Mouse (Mus musculus): Measurements from ENCODE around the gene Hist1h2ac. TPM values are rescaled to one million over a fixed set of nuclear protein-coding genes. Genes with fewer than 3 reads are reported as not detected.
A peak's percentile ranks its signal among the peaks of the same experiment; 100 is the strongest.

Gene Hist1h2ac
- total RNA-seq (2014; rRNA removed; ENCODE audit: low replicate concordance) (62.8 and 88.1 TPM in 2 replicates), polyA plus RNA-seq (2015; fragmentation: Nextera tagmentation; extraction: Ambion mirVana) (0.45 and 0.49 TPM in 2 replicates)

DNA sequence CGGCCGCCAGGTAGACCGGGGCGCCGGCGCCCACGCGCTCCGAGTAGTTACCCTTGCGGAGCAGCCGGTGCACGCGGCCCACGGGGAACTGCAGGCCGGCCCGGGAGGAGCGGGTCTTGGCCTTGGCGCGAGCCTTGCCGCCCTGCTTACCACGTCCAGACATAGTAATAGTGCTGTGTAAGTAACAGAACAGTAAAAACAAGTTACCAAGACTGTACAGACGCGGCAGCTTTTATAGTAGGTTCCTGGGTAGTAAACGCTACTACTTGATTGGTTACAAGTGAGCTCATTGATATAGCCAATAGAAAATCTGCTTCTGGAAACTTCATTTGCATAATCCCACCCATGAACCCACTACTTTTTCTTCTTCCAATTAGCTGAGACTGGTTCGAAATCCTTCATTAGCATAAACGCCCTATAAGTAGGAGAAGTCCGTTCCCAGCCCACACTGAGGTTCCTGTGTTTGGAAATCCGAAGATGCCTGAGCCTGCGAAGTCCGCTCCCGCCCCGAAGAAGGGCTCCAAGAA is at the start of gene Hist1h2ac, which contains the start of gene Hist1h2bc:
TSS of gene Hist1h2ac (minus strand) at position 194 of the 527 bp plus-strand sequence.
TSS of gene Hist1h2bc (plus strand) at position 445 of the 527 bp plus-strand sequence.
- TF ChIP-seq EP300 (IDR thresholded peaks at IDR 0.05; ENCODE audit: low read depth) (peak; percentile 76; the same call in 1 of the 2 replicates), CTCF (IDR thresholded peaks at IDR 0.05; ENCODE audit: low read depth) (no peak)
- Histone ChIP-seq H3K9ac (replicated peaks; ENCODE audit: low read depth, low read length) (peak within 1 kb of the TSS; percentile 54), H3K9me3 (replicated peaks; ENCODE audit: control insufficient read depth, low read length) (no peaks in the 10 kb centered on the region), H3K27ac (ENCODE audit: low read depth) (peak within 1 kb of the TSS; percentile 97), H3K4me1 (ENCODE audit: control insufficient read depth, insufficient read depth) (peaks cover 15% of the 10 kb centered on the region; the same call in 1 of the 2 replicates), H3K27me3 (ENCODE audit: control insufficient read depth, insufficient read depth, low read length) (no peaks in the 10 kb centered on the region), H3K4me2 (ENCODE audit: low read depth, low read length) (peak within 1 kb of the TSS; percentile 80), H3K4me3 (ENCODE audit: low read depth, low read length) (peak within 1 kb of the TSS; percentile 57), H3K36me3 (replicated peaks; ENCODE audit: control insufficient read depth, insufficient read depth, low read length) (no peaks in the 10 kb centered on the region)
- ATAC-seq (ENCODE audit: insufficient read depth, low read depth), result peak; percentile 94
- DNase-seq (ENCODE audit: low spot score), result peak; percentile 100
- under 1% methylated on average over 26 of the region's 32 CpGs for WGBS

DNA sequence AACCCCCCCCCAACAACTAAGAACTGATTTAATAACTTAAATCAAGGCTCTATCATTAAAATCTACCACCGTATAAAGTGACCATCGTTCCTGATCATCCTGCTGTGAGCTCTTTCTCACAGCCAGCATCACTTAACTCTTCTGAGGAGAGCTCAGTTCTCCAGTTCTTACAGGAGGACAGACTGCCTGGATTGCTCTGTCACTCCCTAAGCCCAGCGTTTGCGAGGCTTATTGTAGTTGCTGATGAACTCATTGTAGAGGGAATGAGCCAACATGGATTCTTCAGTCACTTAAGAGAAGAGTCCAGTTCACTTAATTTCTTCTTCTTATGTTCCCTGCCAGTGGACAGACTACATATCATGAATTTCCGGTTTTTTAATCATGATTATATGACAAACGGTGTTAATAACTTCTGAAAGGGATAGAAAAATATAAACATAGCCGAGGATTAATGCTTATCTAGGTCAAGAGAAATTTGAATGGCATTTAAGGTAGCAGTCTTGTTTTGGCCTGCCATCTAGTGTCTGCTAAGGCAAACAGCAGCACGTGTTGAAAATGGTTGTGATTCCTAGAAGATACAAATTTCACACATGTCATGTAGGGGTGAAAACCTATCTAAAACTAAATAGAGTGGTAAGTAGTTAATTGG is 48.5 kb upstream of the Hist1h2ac start:
- no peaks in the 10 kb centered on the region for H3K27me3 ChIP-seq (ENCODE audit: control insufficient read depth, insufficient read depth, low read length)
- no peak overlapping the region for H3K4me2 ChIP-seq (ENCODE audit: low read depth, low read length)
- DNase-seq (ENCODE audit: low spot score) (peak; percentile 71), ATAC-seq (ENCODE audit: insufficient read depth, low read depth) (no peak; the same call in 1 of the 2 replicates)
- no peak overlapping the region for H3K27ac ChIP-seq (ENCODE audit: low read depth)
- H3K4me3 ChIP-seq (ENCODE audit: low read depth, low read length), result no peak overlapping the region
- 21% methylated on average over 8 of the region's 8 CpGs for WGBS
- H3K9ac ChIP-seq (replicated peaks; ENCODE audit: low read depth, low read length), result no peak overlapping the region
- H3K9me3 ChIP-seq (replicated peaks; ENCODE audit: control insufficient read depth, low read length), result no peaks in the 10 kb centered on the region
- H3K36me3 ChIP-seq (replicated peaks; ENCODE audit: control insufficient read depth, insufficient read depth, low read length), result no peaks in the 10 kb centered on the region
- peak; percentile 85 for TF ChIP-seq CTCF (IDR thresholded peaks at IDR 0.05; ENCODE audit: low read depth)
- no peak for TF ChIP-seq EP300 (IDR thresholded peaks at IDR 0.05; ENCODE audit: low read depth)
- H3K4me1 ChIP-seq (ENCODE audit: control insufficient read depth, insufficient read depth), result 0 out of 2 replicates have a peak, but pooled peaks cover 4% of the 10 kb centered on the region

DNA sequence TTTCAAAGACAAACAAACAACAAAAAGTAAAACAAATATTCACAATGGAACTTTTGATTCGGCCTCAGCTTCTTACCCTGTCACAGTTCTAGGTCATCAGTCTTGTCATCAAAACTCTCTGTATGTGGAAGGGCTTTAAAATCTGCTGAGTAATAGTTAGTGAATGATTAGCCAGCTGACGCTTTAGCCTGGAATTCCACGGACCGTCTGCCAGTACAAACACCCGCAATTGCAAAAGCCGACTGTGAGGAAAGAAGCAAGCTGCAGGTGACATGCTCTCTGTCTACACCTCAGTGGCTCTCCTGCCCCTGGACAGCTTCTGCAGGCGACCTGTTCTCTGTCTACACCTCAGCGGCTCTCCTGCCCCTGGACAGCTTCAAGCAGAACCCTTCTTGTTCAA is 46.7 kb upstream of the Hist1h2ac start:
- Histone ChIP-seq H3K4me1 (ENCODE audit: control insufficient read depth, insufficient read depth) (0 out of 2 replicates have a peak, but pooled peaks cover 4% of the 10 kb centered on the region), H3K36me3 (replicated peaks; ENCODE audit: control insufficient read depth, insufficient read depth, low read length) (no peaks in the 10 kb centered on the region), H3K4me3 (ENCODE audit: low read depth, low read length) (no peak overlapping the region), H3K9ac (replicated peaks; ENCODE audit: low read depth, low read length) (no peak overlapping the region), H3K9me3 (replicated peaks; ENCODE audit: control insufficient read depth, low read length) (no peaks in the 10 kb centered on the region), H3K27ac (ENCODE audit: low read depth) (no peak overlapping the region), H3K4me2 (ENCODE audit: low read depth, low read length) (no peak overlapping the region), H3K27me3 (ENCODE audit: control insufficient read depth, insufficient read depth, low read length) (no peaks in the 10 kb centered on the region)
- 18% methylated on average over 8 of the region's 8 CpGs for WGBS
- TF ChIP-seq CTCF (IDR thresholded peaks at IDR 0.05; ENCODE audit: low read depth) (no peak), EP300 (IDR thresholded peaks at IDR 0.05; ENCODE audit: low read depth) (no peak)
- ATAC-seq (ENCODE audit: insufficient read depth, low read depth) (peak; percentile 45; the same call in 1 of the 2 replicates), DNase-seq (ENCODE audit: low spot score) (peak; percentile 45)

DNA sequence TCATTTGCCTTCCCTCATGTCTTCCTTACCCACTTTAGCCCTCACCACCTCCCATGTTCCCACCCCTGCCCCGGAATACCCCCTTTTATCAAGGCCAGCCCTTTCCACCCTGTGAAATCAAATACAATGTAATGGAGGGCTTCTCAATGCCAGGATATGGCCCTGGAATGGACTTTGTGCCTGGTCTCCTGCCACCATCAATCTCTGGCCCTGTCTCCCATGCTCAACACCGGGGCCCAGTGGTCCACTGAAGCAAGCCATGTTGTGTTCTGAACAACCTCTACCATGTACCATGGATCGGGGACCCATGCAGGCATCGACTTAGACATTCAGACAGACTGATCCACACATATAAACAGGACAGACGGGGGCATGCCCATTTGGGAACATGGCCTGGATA is 46.0 kb upstream of the Hist1h2ac start:
- WGBS, result 89% methylated on average over 5 of the region's 5 CpGs
- ATAC-seq (ENCODE audit: insufficient read depth, low read depth) (no peak), DNase-seq (ENCODE audit: low spot score) (no peak)
- H3K4me3 ChIP-seq (ENCODE audit: low read depth, low read length), result no peak overlapping the region
- H3K4me2 ChIP-seq (ENCODE audit: low read depth, low read length), result no peak overlapping the region
- 0 out of 2 replicates have a peak, but pooled peaks cover 4% of the 10 kb centered on the region for H3K4me1 ChIP-seq (ENCODE audit: control insufficient read depth, insufficient read depth)
- no peaks in the 10 kb centered on the region for H3K27me3 ChIP-seq (ENCODE audit: control insufficient read depth, insufficient read depth, low read length)
- TF ChIP-seq CTCF (IDR thresholded peaks at IDR 0.05; ENCODE audit: low read depth), result no peak
- TF ChIP-seq EP300 (IDR thresholded peaks at IDR 0.05; ENCODE audit: low read depth), result no peak
- no peaks in the 10 kb centered on the region for H3K36me3 ChIP-seq (replicated peaks; ENCODE audit: control insufficient read depth, insufficient read depth, low read length)
- no peak overlapping the region for H3K9ac ChIP-seq (replicated peaks; ENCODE audit: low read depth, low read length)
- no peak overlapping the region for H3K27ac ChIP-seq (ENCODE audit: low read depth)
- no peaks in the 10 kb centered on the region for H3K9me3 ChIP-seq (replicated peaks; ENCODE audit: control insufficient read depth, low read length)

DNA sequence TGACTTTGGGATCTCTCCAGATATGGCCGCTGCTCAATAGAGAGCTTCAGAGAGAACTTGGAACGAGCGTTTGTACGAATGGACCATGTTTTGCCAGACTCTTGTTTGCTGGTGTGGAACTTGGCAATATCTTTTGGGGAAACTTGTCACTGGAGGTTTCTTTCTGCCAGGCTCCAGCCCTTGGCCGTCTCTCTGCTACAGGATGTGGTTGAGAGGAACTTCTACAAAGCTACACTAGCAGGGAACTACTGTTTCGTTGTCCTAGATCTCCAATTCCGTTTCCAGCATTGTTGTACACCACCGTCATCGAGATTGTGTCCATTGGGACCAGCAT is 45.4 kb upstream of the Hist1h2ac start:
- no peak for TF ChIP-seq EP300 (IDR thresholded peaks at IDR 0.05; ENCODE audit: low read depth)
- TF ChIP-seq CTCF (IDR thresholded peaks at IDR 0.05; ENCODE audit: low read depth), result no peak
- DNase-seq (ENCODE audit: low spot score), result no peak
- WGBS, result 84% methylated on average over 9 of the region's 9 CpGs

More for the DNA sequence above, 45.4 kb upstream of the Hist1h2ac start:
- Histone ChIP-seq H3K4me1 (ENCODE audit: control insufficient read depth, insufficient read depth) (0 out of 2 replicates have a peak, but pooled peaks cover 7% of the 10 kb centered on the region), H3K4me2 (ENCODE audit: low read depth, low read length) (no peak overlapping the region), H3K27ac (ENCODE audit: low read depth) (peak overlapping the region; percentile 30; the same call in 1 of the 2 replicates), H3K9me3 (replicated peaks; ENCODE audit: control insufficient read depth, low read length) (no peaks in the 10 kb centered on the region), H3K9ac (replicated peaks; ENCODE audit: low read depth, low read length) (no peak overlapping the region), H3K27me3 (ENCODE audit: control insufficient read depth, insufficient read depth, low read length) (no peaks in the 10 kb centered on the region), H3K4me3 (ENCODE audit: low read depth, low read length) (no peak overlapping the region), H3K36me3 (replicated peaks; ENCODE audit: control insufficient read depth, insufficient read depth, low read length) (no peaks in the 10 kb centered on the region)
- ATAC-seq (ENCODE audit: insufficient read depth, low read depth), result no peak
